Mouse (Mus musculus) CH12.LX (cell line): ENCODE data around the gene Gna14.

Experiments
- CHD2 ChIP-seq: IDR thresholded peaks from 2 replicates; pipeline ENCODE4 v1.6.1; 2011; ENCODE audit warnings: low read length, improper control_type of control experiment
- CTCF ChIP-seq, 2 experiments: IDR thresholded peaks in 1 of 2; conservative IDR thresholded peaks in 1 of 2; 2 replicates each; pipeline ENCODE4 v1.5.1; 2011 to 2012; ENCODE audit warnings: low read depth in 2 of 2, low read length in 2 of 2, improper control_type of control experiment in 1 of 2, inconsistent platforms in 1 of 2, mild to moderate bottlenecking in 1 of 2, moderate library complexity in 1 of 2
- EP300 ChIP-seq: IDR thresholded peaks from 2 replicates; pipeline ENCODE4 v1.6.1; 2011; ENCODE audit warnings: low read length, improper control_type of control experiment
- MXI1 ChIP-seq: IDR thresholded peaks from 2 replicates; pipeline ENCODE4 v1.6.1; 2011; ENCODE audit warnings: mild to moderate bottlenecking, low read depth, low read length, improper control_type of control experiment
- POLR2A ChIP-seq: IDR thresholded peaks from 2 replicates; pipeline ENCODE4 v1.6.1; 2011; ENCODE audit warnings: low read depth, mild to moderate bottlenecking, improper control_type of control experiment, low read length
- POLR2AphosphoS2 ChIP-seq: IDR thresholded peaks from 2 replicates; pipeline ENCODE4 v1.6.1; 2011; ENCODE audit warnings: low read depth, low read length, improper control_type of control experiment
- TCF12 ChIP-seq: IDR thresholded peaks from 2 replicates; pipeline ENCODE4 v1.6.1; 2014; ENCODE audit warnings: low read depth, mild to moderate bottlenecking, inconsistent platforms, low read length, improper control_type of control experiment
- ZC3H11A ChIP-seq: IDR thresholded peaks from 2 replicates; pipeline ENCODE4 v1.6.1; 2012; ENCODE audit warnings: low read depth, mild to moderate bottlenecking, inconsistent platforms, low read length, improper control_type of control experiment

DNA sequence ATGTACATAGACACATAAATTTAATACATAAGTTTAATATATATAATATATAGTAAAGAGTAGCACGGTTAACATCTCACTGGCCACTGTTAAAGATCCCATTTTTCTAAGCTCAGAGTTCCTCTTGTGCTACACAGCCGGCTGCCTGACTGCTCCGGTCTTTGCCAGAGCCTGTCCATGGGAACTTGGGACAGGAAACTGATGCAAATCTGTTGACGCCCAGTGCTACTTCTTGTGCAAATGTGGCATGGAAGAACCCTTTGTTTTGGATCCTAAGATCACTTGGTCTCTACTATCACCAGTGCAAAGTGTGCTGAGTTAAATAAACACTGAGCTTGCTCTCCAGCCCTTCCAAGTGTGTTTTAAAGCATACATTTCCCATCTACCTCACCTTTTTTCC, 29.2 kb downstream of the Gna14 start:
- TF ChIP-seq CTCF (conservative IDR thresholded peaks at IDR 0.05 in 1 of 2, IDR thresholded peaks at IDR 0.05 in 1 of 2; ENCODE audit: low read depth in 2 of 2, low read length in 2 of 2) (no peak), EP300 (no peak), MXI1 (no peak), CHD2 (no peak), ZC3H11A (no peak), TCF12 (no peak), POLR2A (no peak), POLR2AphosphoS2 (no peak)
